Mouse (Mus musculus) kidney, postnatal 14 days (tissue): ENCODE data around the gene Tmf1.

ENCODE experiments used
- DNase-seq: peaks from one replicate; pipeline ENCODE4 v3.0.0; 2022; ENCODE audit warnings: mixed read lengths

Tmf1 gene

DNA sequence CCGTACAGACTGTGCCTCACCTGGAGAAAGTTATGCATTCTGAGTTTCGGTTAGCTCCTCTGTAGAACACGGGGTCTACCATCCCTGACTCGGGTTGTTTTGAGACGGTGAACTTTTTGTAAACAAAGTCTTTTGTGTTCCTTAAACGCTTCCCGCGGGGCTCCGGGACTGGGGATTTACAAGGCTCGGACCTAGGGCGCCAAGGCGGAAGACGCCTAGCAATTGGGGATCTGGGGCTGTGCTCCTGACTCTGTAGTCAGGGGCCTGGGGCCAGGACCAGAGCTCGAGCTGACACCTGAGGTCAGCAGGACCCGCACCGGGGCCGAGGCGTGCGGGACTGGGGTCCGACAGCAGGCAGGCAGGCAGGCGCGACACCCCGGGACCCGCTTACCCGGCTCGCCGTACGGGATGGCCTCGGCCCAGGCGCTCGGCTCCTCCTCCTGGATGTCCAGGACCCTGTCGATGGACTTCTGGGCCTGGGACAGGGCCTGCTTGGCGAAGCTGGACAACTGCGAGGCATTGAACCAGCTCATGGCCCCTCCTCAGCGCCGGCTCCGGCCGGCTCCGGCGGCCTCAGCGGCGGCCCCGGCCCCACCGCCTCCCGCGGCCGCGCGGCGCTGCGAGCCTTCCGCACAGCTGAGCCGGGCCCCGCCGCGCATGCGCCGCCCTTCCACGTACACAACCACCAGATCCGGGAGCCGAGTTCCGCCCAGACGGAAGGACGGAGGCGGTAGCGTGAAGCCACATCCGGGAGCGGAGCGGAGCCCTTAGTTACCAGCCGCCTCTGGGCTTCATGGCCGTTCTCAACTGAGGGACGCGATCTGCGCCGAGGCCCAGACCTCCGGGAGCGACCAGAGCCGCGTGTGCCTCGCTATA lies at the start of gene Tmf1:
Gene Tmf1, minus strand, starts transcription at position 632 of the 876 bp plus-strand sequence.
- peak; percentile 98 for DNase-seq

DNA sequence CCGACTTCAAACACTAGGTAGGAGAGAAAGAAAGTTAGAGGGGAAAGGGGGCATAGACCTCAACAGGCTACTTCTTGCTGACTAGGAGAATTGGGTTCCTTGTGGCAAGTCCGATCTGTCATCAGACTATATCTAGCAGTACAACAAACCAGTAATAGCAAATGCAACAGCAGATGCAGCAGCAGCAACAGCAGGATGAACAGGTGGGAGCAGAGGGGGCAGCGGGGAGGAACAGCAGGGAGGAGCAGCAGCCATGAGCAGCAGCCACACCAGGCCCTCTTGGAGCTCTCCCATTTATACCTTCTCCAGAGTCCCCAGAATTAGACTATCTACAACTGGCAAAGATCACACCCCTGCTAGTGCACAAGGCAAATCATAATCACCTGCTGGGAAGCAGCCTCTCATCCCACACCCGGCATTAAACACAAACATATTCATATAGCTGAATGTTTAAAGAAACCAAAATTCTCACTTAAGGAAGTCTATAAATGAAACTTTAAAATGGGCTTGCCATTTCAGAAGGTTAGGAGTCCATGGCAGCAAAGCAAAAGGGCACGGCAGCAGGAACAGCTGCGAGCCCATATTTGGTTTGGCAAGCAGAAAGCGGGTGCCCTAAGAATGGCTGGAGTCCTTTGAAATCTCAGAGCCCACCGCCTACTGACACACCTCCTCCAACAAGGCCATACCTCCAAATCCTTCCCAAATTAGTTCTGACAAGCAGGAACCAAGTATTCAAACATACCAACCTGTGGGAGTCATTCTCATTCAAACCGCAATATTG lies 48.3 kb upstream of the Tmf1 start:
- DNase-seq = no peak

- no peak for DNase-seq
Measured at GRCm38 (mm10) chr6:97226083-97226491, 47.2 kb upstream of the Tmf1 start.

GRCm38 (mm10) chr6:97224505-97224904 lies 45.6 kb upstream of the Tmf1 start:
- no peak for DNase-seq

- no peak for DNase-seq
Measured at GRCm38 (mm10) chr6:97223566-97223965, 44.6 kb upstream of the Tmf1 start.

GRCm38 (mm10) chr6:97222931-97223467 lies 44.1 kb upstream of the Tmf1 start:
- no peak for DNase-seq

DNA sequence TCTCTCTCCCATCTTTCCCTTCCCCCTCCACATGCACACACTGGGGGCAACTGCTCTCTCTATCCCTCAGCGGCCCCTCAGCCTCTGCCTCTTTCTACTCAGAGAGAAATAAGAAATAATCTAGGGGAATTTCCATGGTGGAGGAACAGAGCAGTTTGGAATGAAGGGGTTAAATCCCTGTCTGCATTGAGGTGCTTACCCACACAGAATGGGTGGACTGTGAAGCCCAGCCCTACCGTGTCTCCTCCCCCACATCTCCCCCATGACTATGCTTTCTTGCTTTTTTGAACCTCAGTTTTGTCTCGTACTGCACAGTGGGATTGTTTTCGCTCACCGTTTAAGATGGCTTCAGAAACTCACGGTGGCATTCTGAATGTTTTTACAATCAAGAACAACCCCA lies 43.4 kb upstream of the Tmf1 start:
- DNase-seq = no peak

- no peak for DNase-seq
Measured at GRCm38 (mm10) chr6:97221205-97222025, 42.5 kb upstream of the Tmf1 start.

DNA sequence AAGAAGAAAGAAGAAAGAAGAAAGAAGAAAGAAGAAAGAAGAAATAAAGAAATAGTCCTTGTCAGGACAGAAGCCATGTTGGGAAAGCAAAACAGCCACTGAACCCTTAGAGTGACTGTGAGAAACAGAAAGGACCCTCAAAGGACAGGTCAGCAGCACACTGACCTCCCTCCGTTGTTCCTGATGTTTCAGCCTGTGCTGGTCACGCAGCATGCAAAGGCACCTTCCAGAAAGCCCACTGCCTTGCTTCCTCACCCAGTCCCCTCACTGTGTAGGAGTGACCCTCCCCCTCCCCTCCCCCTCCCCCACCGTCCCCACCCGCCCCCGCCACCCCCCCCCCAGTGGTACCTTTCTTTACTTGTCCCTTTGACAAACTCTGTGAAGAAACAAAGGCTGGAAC lies 41.8 kb upstream of the Tmf1 start:
- no peak for DNase-seq

DNA sequence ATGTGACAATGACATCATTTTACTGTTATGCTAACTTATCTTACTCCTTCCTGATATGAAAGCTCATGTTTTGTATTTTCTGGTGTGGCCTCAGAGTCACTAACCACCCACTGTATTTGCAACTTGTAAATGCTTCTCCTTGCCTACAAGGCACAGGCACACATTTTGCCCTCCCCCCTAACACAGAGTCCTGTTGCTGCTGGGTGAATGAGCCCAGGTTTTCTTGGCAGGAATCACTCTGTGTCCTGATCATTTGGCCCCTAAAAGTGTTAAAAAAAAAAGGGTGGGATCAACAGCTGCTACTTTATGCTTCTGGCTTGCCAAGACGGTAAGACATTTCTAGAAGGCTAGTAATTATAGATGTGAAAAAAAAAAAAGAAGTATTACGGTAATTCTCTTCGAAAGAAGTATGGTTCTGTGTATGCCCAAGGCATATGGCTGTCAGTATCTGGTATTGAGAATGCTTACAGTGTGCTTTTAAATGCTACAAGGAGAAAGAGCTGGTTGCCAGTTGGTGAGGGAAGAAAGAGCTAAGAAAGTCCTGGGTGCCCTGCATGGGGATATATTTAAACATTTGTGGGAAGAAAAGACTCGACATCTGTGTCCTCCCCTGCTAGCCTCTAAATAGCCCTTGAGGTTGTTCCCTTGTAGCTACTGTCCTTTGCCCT lies 37.4 kb upstream of the Tmf1 start:
- DNase-seq = no peak

- DNase-seq = peak; percentile 17
Measured at GRCm38 (mm10) chr6:97211981-97212380, 33.1 kb upstream of the Tmf1 start.

DNA sequence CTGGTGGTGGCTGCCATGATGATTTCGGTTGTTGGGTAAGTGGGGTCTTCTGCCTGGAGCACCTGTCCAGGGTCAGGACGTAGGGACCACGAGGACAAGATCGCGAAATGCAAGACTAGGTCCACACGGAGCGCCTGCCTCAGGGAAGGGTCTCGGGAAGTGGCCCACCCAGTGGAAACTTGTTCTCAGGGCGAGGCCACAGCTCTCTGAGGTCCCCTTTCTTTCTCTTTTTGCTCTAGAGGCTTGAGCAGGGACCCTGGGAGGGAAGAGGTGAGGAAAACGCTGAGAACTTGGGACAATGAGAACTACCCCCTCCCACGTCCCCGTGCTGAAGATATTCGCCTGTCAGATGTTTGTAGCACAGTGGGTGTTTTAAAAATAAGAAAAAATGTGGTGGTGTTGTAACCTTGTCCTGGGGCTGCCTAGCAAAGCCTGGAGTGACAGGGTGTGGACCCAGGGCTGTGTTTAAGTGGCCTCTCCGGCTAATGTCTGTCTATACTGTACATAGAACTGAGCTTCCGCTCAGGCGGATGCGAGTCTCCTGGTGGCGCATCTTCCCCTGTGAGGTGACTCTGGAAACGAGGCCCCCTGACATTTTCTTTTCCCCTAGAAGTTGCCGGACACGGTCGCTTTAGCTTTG lies 32.2 kb upstream of the Tmf1 start:
- peak; percentile 33 for DNase-seq

GRCm38 (mm10) chr6:97210191-97210961 lies 31.5 kb upstream of the Tmf1 start, which contains the start of gene Arl6ip5:
Arl6ip5 (plus strand) TSS chr6:97210689.
- DNase-seq = peak; percentile 92

DNA sequence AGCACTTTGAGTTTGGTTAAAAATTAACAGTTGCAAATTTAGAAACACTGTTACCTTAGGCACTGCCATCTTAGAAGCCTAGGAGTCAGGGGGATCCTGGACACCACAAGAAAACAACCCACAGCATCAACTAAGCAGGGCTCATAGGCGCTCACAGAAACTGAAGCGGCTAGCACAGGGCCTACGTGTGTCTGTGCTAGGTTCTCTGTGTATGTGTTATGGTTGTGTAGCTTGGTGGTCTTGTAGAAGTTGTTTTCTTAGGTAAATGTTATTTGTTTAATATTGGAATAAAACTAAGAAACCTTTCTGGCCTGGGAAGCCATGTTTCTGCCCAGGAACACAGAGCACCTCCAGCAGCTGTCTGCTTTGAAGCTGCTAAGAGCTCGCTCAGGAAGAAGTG lies 30.8 kb upstream of the Tmf1 start:
- DNase-seq = no peak

DNA sequence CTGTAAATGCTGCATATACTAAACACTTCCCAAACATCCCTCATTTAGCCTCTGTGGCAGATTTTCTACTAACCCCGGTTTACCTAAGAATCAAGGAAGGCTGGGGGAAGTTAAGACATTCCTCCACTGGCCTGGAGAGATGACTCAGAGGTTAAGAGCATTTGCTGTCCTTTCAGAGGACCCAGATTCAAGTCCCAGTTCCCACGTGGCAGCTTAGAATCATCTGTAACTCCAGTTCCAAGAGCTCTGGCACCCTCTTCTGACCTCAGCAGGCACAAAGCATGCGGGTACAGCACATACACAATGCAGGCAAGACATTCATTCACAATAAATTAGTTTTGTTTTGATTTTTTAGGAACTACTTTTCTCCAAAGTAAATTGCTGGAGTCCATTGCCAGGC lies 30.3 kb upstream of the Tmf1 start:
- no peak for DNase-seq

DNA sequence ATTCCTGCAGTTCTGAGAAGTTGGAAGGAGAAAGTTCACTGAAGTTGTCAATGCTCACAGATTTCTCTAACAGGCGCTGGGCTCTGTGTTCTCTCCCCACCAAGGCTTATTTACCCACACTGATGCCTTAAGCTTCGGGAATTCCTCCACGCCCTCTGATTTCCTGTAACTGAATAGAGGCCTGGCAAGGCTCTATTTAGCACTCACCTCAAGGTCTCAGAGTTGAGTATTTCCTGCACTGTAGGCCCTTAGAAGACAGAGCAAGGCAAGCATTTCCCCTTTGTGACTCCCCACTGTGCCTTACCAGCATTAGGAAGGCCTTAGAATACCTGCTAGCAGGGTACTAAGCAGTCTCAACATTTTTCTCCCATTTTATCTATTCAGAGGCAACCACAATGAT lies 29.5 kb upstream of the Tmf1 start:
- DNase-seq = peak; percentile 24

DNA sequence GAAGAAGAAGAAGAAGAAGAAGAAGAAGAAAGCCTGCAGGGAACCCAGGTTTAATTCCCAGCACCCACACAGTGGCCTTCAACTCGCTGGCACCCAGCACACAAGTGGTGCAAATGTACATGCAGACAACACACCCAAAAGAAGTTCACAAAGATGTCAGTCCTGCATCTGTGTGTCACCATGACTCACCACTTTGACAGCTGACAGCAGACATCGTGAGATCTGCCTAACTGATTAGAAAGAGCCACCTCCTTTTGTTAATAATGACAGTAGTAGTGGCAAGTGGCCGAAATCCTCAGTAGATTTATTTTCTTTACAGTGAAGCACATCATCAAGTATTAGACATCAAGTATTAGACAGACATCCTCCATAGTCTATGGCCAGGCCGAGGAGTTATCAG lies 28.2 kb upstream of the Tmf1 start:
- no peak for DNase-seq

DNA sequence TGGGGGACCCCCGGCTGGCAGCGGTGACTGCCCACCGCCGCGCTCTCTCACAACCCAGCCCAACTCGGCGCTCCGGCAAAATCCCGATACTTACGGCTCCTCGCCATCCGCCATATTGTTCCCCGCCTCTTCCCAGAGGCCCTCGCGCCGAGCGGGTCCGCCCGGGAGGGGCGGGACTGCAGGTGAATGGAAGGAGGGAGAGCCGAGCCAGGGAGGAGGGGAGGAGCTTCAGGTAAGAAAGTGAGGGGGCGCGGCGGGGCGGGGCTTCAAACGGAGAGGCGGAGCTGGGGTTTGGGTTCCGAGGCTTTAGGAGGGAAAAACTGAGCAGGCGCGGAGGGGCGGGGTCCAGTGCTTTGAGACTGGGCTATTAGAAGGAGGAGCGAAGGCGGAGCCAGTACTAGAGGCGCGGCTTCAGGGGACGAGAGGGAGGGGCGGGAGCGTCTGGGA lies 26.5 kb upstream of the Tmf1 start, which contains the start of gene Uba3:
Gene Uba3, minus strand, starts transcription at position 209 of the 447 bp plus-strand sequence.
- peak; percentile 100 for DNase-seq

DNA sequence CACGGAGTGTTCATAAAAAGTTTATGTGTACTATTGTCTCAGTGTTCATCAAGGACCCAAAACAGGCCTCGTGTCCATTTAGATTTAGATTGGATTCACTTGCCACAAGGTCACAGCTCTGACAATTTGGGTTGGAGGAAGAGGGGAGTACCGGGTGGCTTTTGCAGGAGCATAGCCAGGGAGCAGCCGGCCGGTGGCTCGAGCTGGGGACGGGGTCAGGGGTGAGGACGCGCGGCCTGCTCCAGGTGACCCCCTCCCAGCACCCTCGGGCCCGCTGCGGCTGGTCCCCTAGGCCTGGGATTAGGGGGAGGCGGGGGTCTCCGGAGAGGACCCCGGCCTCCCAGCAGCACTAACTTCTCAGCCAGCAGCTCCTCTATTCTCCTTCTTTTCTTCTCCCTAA lies 26.0 kb upstream of the Tmf1 start:
- DNase-seq = peak; percentile 39

GRCm38 (mm10) chr6:97204252-97204869 lies 25.4 kb upstream of the Tmf1 start:
- DNase-seq = no peak
